Mouse (Mus musculus): Measurements from ENCODE around the gene Lrig2. TPM values are rescaled to one million over a fixed set of nuclear protein-coding genes. Genes with fewer than 3 reads are reported as not detected.
"Not testable (repeated sequence)": the region's sequence is repeated elsewhere in the genome, so short reads cannot be mapped to it uniquely, and the experiment has no call there.

The Lrig2 gene
- polyA plus RNA-seq, 1 experiment from 2014 or later: 16.1 TPM

DNA sequence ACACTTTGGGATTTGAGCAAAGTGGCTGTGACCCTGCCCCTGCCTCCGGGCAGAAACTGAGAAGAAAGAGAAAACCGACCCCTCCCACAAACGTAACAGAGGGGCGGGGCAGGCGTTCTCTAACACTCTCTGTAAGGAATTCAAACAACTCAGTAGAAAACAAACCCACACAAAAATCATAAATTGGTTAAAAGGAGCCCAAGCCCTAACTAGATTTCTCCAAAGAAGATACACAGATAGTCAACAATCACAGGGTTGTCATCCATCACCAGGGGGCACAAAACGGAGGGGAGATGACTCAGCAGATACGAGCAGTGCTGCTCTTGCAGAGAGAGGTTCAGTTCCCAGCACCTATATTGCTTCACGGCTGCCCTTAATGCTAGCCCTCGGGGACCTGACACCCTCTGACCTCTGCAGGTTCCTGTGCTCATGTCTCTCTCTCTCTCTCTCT is 77.4 kb downstream of the Lrig2 start:
- DNase-seq (ENCODE audit: low spot score): peak; percentile 49
- no peak for ATAC-seq (ENCODE audit: low read depth)
- H3K4me2 ChIP-seq (ENCODE audit: low read depth, low read length): peak overlapping the region; percentile 51
- H3K4me3 ChIP-seq (ENCODE audit: low read depth, low read length): peak overlapping the region; percentile 28
- H3K27me3 ChIP-seq (replicated peaks; ENCODE audit: control insufficient read depth, insufficient read depth, low read length): no peaks in the 10 kb centered on the region
- H3K36me3 ChIP-seq (ENCODE audit: control insufficient read depth, insufficient read depth, low read length): no peaks in the 10 kb centered on the region
- no peaks in the 10 kb centered on the region for H3K9me3 ChIP-seq (ENCODE audit: control insufficient read depth, low read length)
- WGBS: under 1% methylated on average over 9 of the region's 9 CpGs
- peaks cover 16% of the 10 kb centered on the region for H3K4me1 ChIP-seq (ENCODE audit: control insufficient read depth, insufficient read depth, low read length)
- no peak overlapping the region for H3K27ac ChIP-seq (replicated peaks; ENCODE audit: low read depth, low read length)
- 0 out of 2 replicates have a peak overlapping the region, but pooled peaks have one; percentile 1 for H3K9ac ChIP-seq (ENCODE audit: low read depth, low read length)

- Histone ChIP-seq H3K27ac (replicated peaks; ENCODE audit: low read depth, low read length) (no peak overlapping the region), H3K27me3 (replicated peaks; ENCODE audit: control insufficient read depth, insufficient read depth, low read length) (no peaks in the 10 kb centered on the region), H3K4me2 (ENCODE audit: low read depth, low read length) (no peak overlapping the region), H3K36me3 (ENCODE audit: control insufficient read depth, insufficient read depth, low read length) (no peaks in the 10 kb centered on the region), H3K4me1 (ENCODE audit: control insufficient read depth, insufficient read depth, low read length) (peaks cover 16% of the 10 kb centered on the region), H3K4me3 (ENCODE audit: low read depth, low read length) (no peak overlapping the region), H3K9me3 (ENCODE audit: control insufficient read depth, low read length) (no peaks in the 10 kb centered on the region), H3K9ac (ENCODE audit: low read depth, low read length) (no peak overlapping the region)
- WGBS: 74% methylated on average over 6 of the region's 6 CpGs
- DNase-seq (ENCODE audit: low spot score) (no peak), ATAC-seq (ENCODE audit: low read depth) (no peak)
Measured at GRCm38 (mm10) chr3:104432651-104433050, 79.1 kb downstream of the Lrig2 start.

- Histone ChIP-seq H3K4me3 (ENCODE audit: low read depth, low read length) (no peak overlapping the region), H3K36me3 (ENCODE audit: control insufficient read depth, insufficient read depth, low read length) (no peaks in the 10 kb centered on the region), H3K9me3 (ENCODE audit: control insufficient read depth, low read length) (no peaks in the 10 kb centered on the region), H3K9ac (ENCODE audit: low read depth, low read length) (no peak overlapping the region), H3K27ac (replicated peaks; ENCODE audit: low read depth, low read length) (no peak overlapping the region), H3K27me3 (replicated peaks; ENCODE audit: control insufficient read depth, insufficient read depth, low read length) (no peaks in the 10 kb centered on the region), H3K4me2 (ENCODE audit: low read depth, low read length) (no peak overlapping the region), H3K4me1 (ENCODE audit: control insufficient read depth, insufficient read depth, low read length) (peaks cover 16% of the 10 kb centered on the region)
- WGBS: 33% methylated on average over 6 of the region's 10 CpGs
- ATAC-seq (ENCODE audit: low read depth): no peak
- peak; percentile 41 for DNase-seq (ENCODE audit: low spot score)
Measured at GRCm38 (mm10) chr3:104431848-104432159, 79.9 kb downstream of the Lrig2 start.

GRCm38 (mm10) chr3:104431156-104431847 is 80.4 kb downstream of the Lrig2 start:
- Histone ChIP-seq H3K27ac (replicated peaks; ENCODE audit: low read depth, low read length) (peak overlapping the region; percentile 16; the same call in 1 of the 2 replicates), H3K4me1 (ENCODE audit: control insufficient read depth, insufficient read depth, low read length) (peaks cover 16% of the 10 kb centered on the region), H3K36me3 (ENCODE audit: control insufficient read depth, insufficient read depth, low read length) (no peaks in the 10 kb centered on the region), H3K4me2 (ENCODE audit: low read depth, low read length) (no peak overlapping the region), H3K9ac (ENCODE audit: low read depth, low read length) (0 out of 2 replicates have a peak overlapping the region, but pooled peaks have one; percentile 5), H3K4me3 (ENCODE audit: low read depth, low read length) (no peak overlapping the region), H3K9me3 (ENCODE audit: control insufficient read depth, low read length) (no peaks in the 10 kb centered on the region), H3K27me3 (replicated peaks; ENCODE audit: control insufficient read depth, insufficient read depth, low read length) (no peaks in the 10 kb centered on the region)
- ATAC-seq (ENCODE audit: low read depth): 0 out of 2 replicates have a peak, but pooled peaks have one; percentile 60
- peak; percentile 29 for DNase-seq (ENCODE audit: low spot score)
- 19% methylated on average over 13 of the region's 14 CpGs for WGBS

DNA sequence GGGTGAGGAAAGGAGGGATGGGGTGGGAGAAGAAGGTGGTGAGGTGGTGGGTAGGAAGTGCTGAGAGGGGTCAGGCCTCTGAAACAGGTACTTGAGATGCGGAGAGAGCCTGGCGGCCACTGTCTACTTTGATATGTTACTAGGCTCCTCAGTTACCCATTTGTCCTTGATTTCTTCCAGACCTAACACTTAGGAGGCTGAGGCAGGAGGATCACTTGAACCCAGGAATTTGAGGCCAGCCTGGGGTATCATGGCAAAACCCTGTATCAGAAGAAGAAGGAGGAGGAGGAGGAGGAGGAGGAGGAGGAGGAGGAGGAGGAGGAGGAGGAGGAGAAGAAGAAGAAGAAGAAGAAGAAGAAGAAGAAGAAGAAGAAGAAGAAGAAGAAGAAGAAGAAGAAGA is 84.4 kb downstream of the Lrig2 start:
- not testable (repeated sequence) for H3K9me3 ChIP-seq (ENCODE audit: control insufficient read depth, low read length); H3K4me1 ChIP-seq (ENCODE audit: control insufficient read depth, insufficient read depth, low read length); H3K27ac ChIP-seq (replicated peaks; ENCODE audit: low read depth, low read length); H3K9ac ChIP-seq (ENCODE audit: low read depth, low read length); ATAC-seq (ENCODE audit: low read depth); H3K4me2 ChIP-seq (ENCODE audit: low read depth, low read length); H3K36me3 ChIP-seq (ENCODE audit: control insufficient read depth, insufficient read depth, low read length); DNase-seq (ENCODE audit: low spot score); H3K4me3 ChIP-seq (ENCODE audit: low read depth, low read length); H3K27me3 ChIP-seq (replicated peaks; ENCODE audit: control insufficient read depth, insufficient read depth, low read length)
- 88% methylated on average over 2 of the region's 2 CpGs for WGBS

- H3K36me3 ChIP-seq (ENCODE audit: control insufficient read depth, insufficient read depth, low read length): no peaks in the 10 kb centered on the region
- no peak overlapping the region for H3K4me3 ChIP-seq (ENCODE audit: low read depth, low read length)
- ATAC-seq (ENCODE audit: low read depth) (no peak), DNase-seq (ENCODE audit: low spot score) (no peak)
- H3K4me1 ChIP-seq (ENCODE audit: control insufficient read depth, insufficient read depth, low read length): no peaks in the 10 kb centered on the region
- 77% methylated on average over 7 of the region's 7 CpGs for WGBS
- no peak overlapping the region for H3K9ac ChIP-seq (ENCODE audit: low read depth, low read length)
- H3K4me2 ChIP-seq (ENCODE audit: low read depth, low read length): no peak overlapping the region
- H3K27ac ChIP-seq (replicated peaks; ENCODE audit: low read depth, low read length): no peak overlapping the region
- no peaks in the 10 kb centered on the region for H3K9me3 ChIP-seq (ENCODE audit: control insufficient read depth, low read length)
- no peaks in the 10 kb centered on the region for H3K27me3 ChIP-seq (replicated peaks; ENCODE audit: control insufficient read depth, insufficient read depth, low read length)
Measured at GRCm38 (mm10) chr3:104424346-104424745, 87.4 kb downstream of the Lrig2 start.

GRCm38 (mm10) chr3:104420929-104421328 is 90.8 kb downstream of the Lrig2 start:
- DNase-seq (ENCODE audit: low spot score) (no peak), ATAC-seq (ENCODE audit: low read depth) (no peak)
- Histone ChIP-seq H3K4me1 (ENCODE audit: control insufficient read depth, insufficient read depth, low read length) (no peaks in the 10 kb centered on the region), H3K4me2 (ENCODE audit: low read depth, low read length) (no peak overlapping the region), H3K27me3 (replicated peaks; ENCODE audit: control insufficient read depth, insufficient read depth, low read length) (no peaks in the 10 kb centered on the region), H3K9me3 (ENCODE audit: control insufficient read depth, low read length) (no peaks in the 10 kb centered on the region), H3K36me3 (ENCODE audit: control insufficient read depth, insufficient read depth, low read length) (no peaks in the 10 kb centered on the region), H3K27ac (replicated peaks; ENCODE audit: low read depth, low read length) (no peak overlapping the region), H3K9ac (ENCODE audit: low read depth, low read length) (no peak overlapping the region), H3K4me3 (ENCODE audit: low read depth, low read length) (no peak overlapping the region)
- 91% methylated on average over 7 of the region's 7 CpGs for WGBS

DNA sequence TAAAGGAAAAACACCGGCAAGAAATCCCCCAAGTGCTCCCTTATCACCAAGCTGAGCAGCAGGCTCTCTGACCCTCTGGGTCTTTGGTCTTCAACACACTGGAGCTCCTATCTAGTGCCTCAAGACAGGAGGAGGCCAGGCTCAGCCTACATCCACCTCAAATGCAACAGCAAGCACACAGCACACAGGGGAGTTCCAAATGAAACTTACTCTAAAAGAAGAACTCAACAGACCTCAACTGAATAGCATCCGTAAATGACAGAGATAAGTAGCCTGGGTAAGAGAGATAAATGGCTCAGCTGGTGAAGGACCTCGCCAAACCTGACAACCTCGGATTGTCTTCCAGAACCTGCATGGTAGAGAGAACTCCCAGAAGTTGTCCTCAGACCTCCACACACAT is 91.7 kb downstream of the Lrig2 start:
- Histone ChIP-seq H3K9ac (ENCODE audit: low read depth, low read length) (no peak overlapping the region), H3K27ac (replicated peaks; ENCODE audit: low read depth, low read length) (no peak overlapping the region), H3K9me3 (ENCODE audit: control insufficient read depth, low read length) (no peaks in the 10 kb centered on the region), H3K4me3 (ENCODE audit: low read depth, low read length) (no peak overlapping the region), H3K27me3 (replicated peaks; ENCODE audit: control insufficient read depth, insufficient read depth, low read length) (no peaks in the 10 kb centered on the region), H3K4me1 (ENCODE audit: control insufficient read depth, insufficient read depth, low read length) (no peaks in the 10 kb centered on the region), H3K4me2 (ENCODE audit: low read depth, low read length) (no peak overlapping the region), H3K36me3 (ENCODE audit: control insufficient read depth, insufficient read depth, low read length) (no peaks in the 10 kb centered on the region)
- no peak for ATAC-seq (ENCODE audit: low read depth)
- 66% methylated on average over 4 of the region's 4 CpGs for WGBS
- DNase-seq (ENCODE audit: low spot score): no peak

DNA sequence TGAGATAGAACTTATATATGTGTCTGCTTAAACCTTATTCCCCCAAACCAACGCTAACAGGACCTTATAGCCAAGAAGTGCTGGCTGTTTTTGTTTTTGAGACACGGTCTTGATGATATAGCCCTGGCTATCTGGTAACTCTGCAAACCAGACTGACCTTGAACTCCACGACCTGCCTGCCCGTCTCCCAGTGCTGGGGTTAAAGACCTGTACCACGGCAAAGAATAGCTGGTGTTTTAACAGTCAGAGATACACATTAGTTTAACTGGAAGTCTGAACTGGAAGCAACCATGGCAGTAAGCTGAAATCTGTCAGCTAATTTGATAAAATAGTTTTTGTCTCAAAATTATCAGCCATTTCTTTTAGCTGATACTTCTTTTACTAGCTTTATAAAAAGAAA is 94.9 kb downstream of the Lrig2 start:
- no peak for DNase-seq (ENCODE audit: low spot score)
- H3K4me3 ChIP-seq (ENCODE audit: low read depth, low read length): no peak overlapping the region
- no peaks in the 10 kb centered on the region for H3K36me3 ChIP-seq (ENCODE audit: control insufficient read depth, insufficient read depth, low read length)
- no peaks in the 10 kb centered on the region for H3K9me3 ChIP-seq (ENCODE audit: control insufficient read depth, low read length)
- ATAC-seq (ENCODE audit: low read depth): no peak
- H3K4me2 ChIP-seq (ENCODE audit: low read depth, low read length): no peak overlapping the region
- H3K27me3 ChIP-seq (replicated peaks; ENCODE audit: control insufficient read depth, insufficient read depth, low read length): no peaks in the 10 kb centered on the region
- 60% methylated on average over 5 of the region's 5 CpGs for WGBS
- no peak overlapping the region for H3K27ac ChIP-seq (replicated peaks; ENCODE audit: low read depth, low read length)
- no peak overlapping the region for H3K9ac ChIP-seq (ENCODE audit: low read depth, low read length)
- H3K4me1 ChIP-seq (ENCODE audit: control insufficient read depth, insufficient read depth, low read length): no peaks in the 10 kb centered on the region
